Mouse (Mus musculus): ENCODE results near the gene Pmp22.
A peak's percentile ranks its signal among the peaks of the same experiment; 100 is the strongest.

The Pmp22 gene

GRCm38 (mm10) chr11:63163550-63163949, 34.8 kb downstream of the Pmp22 start:
- ATAC-seq (ENCODE audit: low TSS enrichment), result no peak

- no peak for ATAC-seq (ENCODE audit: low TSS enrichment)
These were observed 35.4 kb downstream of the Pmp22 start for GRCm38 (mm10) chr11:63163986-63164682.

- ATAC-seq (ENCODE audit: low TSS enrichment), result peak; percentile 65; the same call in 1 of the 2 replicates
These were observed 36.1 kb downstream of the Pmp22 start for GRCm38 (mm10) chr11:63164756-63165484.

- no peak for ATAC-seq (ENCODE audit: low TSS enrichment)
These were observed 39.0 kb downstream of the Pmp22 start for GRCm38 (mm10) chr11:63167826-63168225.

GRCm38 (mm10) chr11:63168551-63169258, 39.9 kb downstream of the Pmp22 start:
- ATAC-seq (ENCODE audit: low TSS enrichment), result no peak

- 0 out of 2 replicates have a peak, but pooled peaks have one; percentile 49 for ATAC-seq (ENCODE audit: low TSS enrichment)
These were observed 43.2 kb downstream of the Pmp22 start for GRCm38 (mm10) chr11:63171977-63172376.

GRCm38 (mm10) chr11:63173604-63174003, 44.8 kb downstream of the Pmp22 start:
- no peak for ATAC-seq (ENCODE audit: low TSS enrichment)

GRCm38 (mm10) chr11:63175302-63175701, 46.5 kb downstream of the Pmp22 start:
- peak; percentile 28 for ATAC-seq (ENCODE audit: low TSS enrichment)

GRCm38 (mm10) chr11:63176416-63176815, 47.6 kb downstream of the Pmp22 start:
- ATAC-seq (ENCODE audit: low TSS enrichment), result peak; percentile 95

- ATAC-seq (ENCODE audit: low TSS enrichment), result no peak
These were observed 51.7 kb downstream of the Pmp22 start for GRCm38 (mm10) chr11:63180262-63181101.

GRCm38 (mm10) chr11:63188803-63189202, 60.0 kb downstream of the Pmp22 start:
- ATAC-seq (ENCODE audit: low TSS enrichment), result no peak

- ATAC-seq (ENCODE audit: low TSS enrichment), result no peak
These were observed 69.3 kb downstream of the Pmp22 start for GRCm38 (mm10) chr11:63198070-63198469.

GRCm38 (mm10) chr11:63201989-63202535, 73.3 kb downstream of the Pmp22 start:
- no peak for ATAC-seq (ENCODE audit: low TSS enrichment)
